Mouse (Mus musculus) heart, embryonic 16.5 days (tissue): ENCODE results near the gene Fkbp5. TPM values are rescaled to one million over a fixed set of nuclear protein-coding genes. Genes with fewer than 3 reads are reported as not detected.
A peak's percentile ranks its signal among the peaks of the same experiment; 100 is the strongest.
"Not testable (repeated sequence)": the region's sequence is repeated elsewhere in the genome, so short reads cannot be mapped to it uniquely, and the experiment has no call there.

Experiments used
- ATAC-seq: fragments of 200-750 bp; cut with Nextera tagmentation; replicated peaks from 2 replicates; pipeline ENCODE4 v1.8.0; 2017; ENCODE audit warnings: moderate number of reproducible peaks; ENCODE audit not compliant: insufficient read depth, low FRiP score; ENCODE audit errors: extremely low read depth
- H3K27ac ChIP-seq: fragments of 300-500 bp; sonication (generic); 2 replicates; pipeline ENCODE4 v1.5.1; 2014; ENCODE audit warnings: mild to moderate bottlenecking, low read length, control low read depth, moderate library complexity
- H3K27me3 ChIP-seq: fragments of 300-500 bp; sonication (generic); 2 replicates; pipeline ENCODE4 v1.6.1; 2014; ENCODE audit warnings: low read length, mixed read lengths; ENCODE audit not compliant: control insufficient read depth, insufficient read depth
- H3K36me3 ChIP-seq: fragments of 300-500 bp; sonication (generic); 2 replicates; pipeline ENCODE4 v1.6.1; 2014; ENCODE audit not compliant: control insufficient read depth, insufficient read depth
- H3K4me1 ChIP-seq: fragments of 300-500 bp; sonication (generic); 2 replicates; pipeline ENCODE4 v1.6.1; 2014; ENCODE audit warnings: low read length, mixed read lengths; ENCODE audit not compliant: control insufficient read depth, insufficient read depth
- H3K4me2 ChIP-seq: fragments of 300-500 bp; sonication (generic); 2 replicates; pipeline ENCODE4 v1.6.1; 2014; ENCODE audit warnings: low read depth, mild to moderate bottlenecking, control low read depth, low read length
- H3K4me3 ChIP-seq: fragments of 300-500 bp; sonication (generic); 2 replicates; pipeline ENCODE4 v1.5.1; 2014; ENCODE audit warnings: mild to moderate bottlenecking, control low read depth, low read length
- H3K9ac ChIP-seq: fragments of 300-500 bp; sonication (generic); 2 replicates; pipeline ENCODE4 v1.6.1; 2014; ENCODE audit warnings: low read length, control low read depth
- H3K9me3 ChIP-seq: fragments of 300-500 bp; sonication (generic); replicated peaks from 2 replicates; pipeline ENCODE4 v1.6.1; 2016; ENCODE audit warnings: low read length; ENCODE audit not compliant: control insufficient read depth
- WGBS: fragments of 180-500 bp; shearing (Covaris S2); extraction: QIAGEN DNeasy Blood & Tissue Kit; methylation state at CpG from one replicate; pipeline ENCODE4 v1.1.7; 2014; 5-methylcytosine and 5-hydroxymethylcytosine counted together
- polyA plus RNA-seq: library from polyadenylated mRNA; unstranded; fragments of >200 nt; fragmentation: Nextera tagmentation; extraction: Ambion mirVana; gene quantifications from 2 replicates; pipeline ENCODE4 v1.2.1, GENCODE M21; 2015

Fkbp5 gene
- polyA plus RNA-seq: 34.9 and 54.5 TPM in 2 replicates

DNA sequence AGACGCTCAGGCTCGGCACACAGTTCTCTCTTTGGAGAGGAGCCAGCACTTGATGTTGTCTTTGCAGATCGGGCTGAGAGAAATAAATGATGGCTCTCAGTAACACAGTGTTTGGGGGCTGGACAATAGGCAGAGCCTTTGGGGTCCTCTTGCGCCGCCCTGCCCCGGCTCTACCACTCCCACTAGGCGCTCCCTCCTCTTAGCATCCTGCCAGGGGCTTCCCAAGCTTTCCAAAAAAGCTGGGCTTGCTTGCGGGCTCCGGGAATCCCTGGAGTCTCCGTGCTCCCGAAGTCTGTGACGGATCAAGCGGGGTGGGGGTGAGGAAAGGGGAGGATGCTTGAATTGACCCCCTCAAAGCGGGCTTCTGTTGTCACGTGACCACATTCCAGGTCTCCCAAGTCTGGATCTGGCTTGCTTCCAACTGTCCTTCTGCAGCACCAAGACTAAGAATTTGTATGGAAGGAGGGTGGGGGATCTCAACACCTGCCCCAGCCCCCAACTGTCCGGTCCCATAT is at the start of gene Fkbp5:
Gene Fkbp5 (minus strand): TSS at position 87 of the 515 bp plus-strand sequence.
- Histone ChIP-seq H3K27me3 (peaks cover 13% of the 10 kb centered on the region), H3K4me1 (peaks cover 37% of the 10 kb centered on the region), H3K27ac (peak within 1 kb of the TSS; percentile 94), H3K36me3 (no peaks in the 10 kb centered on the region), H3K9ac (peak within 1 kb of the TSS; percentile 76), H3K9me3 (no peaks in the 10 kb centered on the region), H3K4me3 (peak within 1 kb of the TSS; percentile 57), H3K4me2 (peak within 1 kb of the TSS; percentile 91)
- ATAC-seq: peak; percentile 24
- 3% methylated on average over 16 of the region's 16 CpGs for WGBS

- ATAC-seq: no peak
- no peak overlapping the region for H3K4me3 ChIP-seq
- H3K36me3 ChIP-seq: no peaks in the 10 kb centered on the region
- H3K4me1 ChIP-seq: no peaks in the 10 kb centered on the region
- no peak overlapping the region for H3K4me2 ChIP-seq
- H3K9ac ChIP-seq: no peak overlapping the region
- no peak overlapping the region for H3K27ac ChIP-seq
- H3K9me3 ChIP-seq: no peaks in the 10 kb centered on the region
- no peaks in the 10 kb centered on the region for H3K27me3 ChIP-seq
These were observed 47.9 kb upstream of the Fkbp5 start for GRCm38 (mm10) chr17:28565181-28565580.

- no peak overlapping the region for H3K27ac ChIP-seq
- ATAC-seq: no peak
- 60% methylated on average over 7 of the region's 7 CpGs for WGBS
- H3K9ac ChIP-seq: no peak overlapping the region
- no peak overlapping the region for H3K4me2 ChIP-seq
- H3K27me3 ChIP-seq: no peaks in the 10 kb centered on the region
- H3K4me3 ChIP-seq: no peak overlapping the region
- peaks cover under 1% of the 10 kb centered on the region; the same call in 1 of the 2 replicates for H3K4me1 ChIP-seq
- H3K9me3 ChIP-seq: no peaks in the 10 kb centered on the region
- no peaks in the 10 kb centered on the region for H3K36me3 ChIP-seq
These were observed 44.3 kb upstream of the Fkbp5 start for GRCm38 (mm10) chr17:28561613-28562012.

- Histone ChIP-seq H3K4me3 (no peak within 1 kb of the TSS), H3K36me3 (no peaks in the 10 kb centered on the region), H3K9ac (no peak within 1 kb of the TSS), H3K4me2 (no peak within 1 kb of the TSS), H3K9me3 (no peaks in the 10 kb centered on the region), H3K27me3 (no peaks in the 10 kb centered on the region), H3K4me1 (peaks cover 3% of the 10 kb centered on the region; the same call in 1 of the 2 replicates), H3K27ac (no peak within 1 kb of the TSS)
- WGBS: 68% methylated on average over 4 of the region's 4 CpGs
- ATAC-seq: no peak
These were observed 43.3 kb upstream of the Fkbp5 start, which contains the start of gene Clps for GRCm38 (mm10) chr17:28560598-28560997. TSS of gene Clps (minus strand) at chr17:28560766.

- Histone ChIP-seq H3K4me2 (no peak overlapping the region), H3K27ac (no peak overlapping the region), H3K36me3 (no peaks in the 10 kb centered on the region), H3K9me3 (no peaks in the 10 kb centered on the region), H3K27me3 (no peaks in the 10 kb centered on the region), H3K9ac (no peak overlapping the region), H3K4me1 (peaks cover 3% of the 10 kb centered on the region; the same call in 1 of the 2 replicates), H3K4me3 (no peak overlapping the region)
- no peak for ATAC-seq
- 69% methylated on average over 6 of the region's 6 CpGs for WGBS
These were observed 40.4 kb upstream of the Fkbp5 start for GRCm38 (mm10) chr17:28557772-28558171.

DNA sequence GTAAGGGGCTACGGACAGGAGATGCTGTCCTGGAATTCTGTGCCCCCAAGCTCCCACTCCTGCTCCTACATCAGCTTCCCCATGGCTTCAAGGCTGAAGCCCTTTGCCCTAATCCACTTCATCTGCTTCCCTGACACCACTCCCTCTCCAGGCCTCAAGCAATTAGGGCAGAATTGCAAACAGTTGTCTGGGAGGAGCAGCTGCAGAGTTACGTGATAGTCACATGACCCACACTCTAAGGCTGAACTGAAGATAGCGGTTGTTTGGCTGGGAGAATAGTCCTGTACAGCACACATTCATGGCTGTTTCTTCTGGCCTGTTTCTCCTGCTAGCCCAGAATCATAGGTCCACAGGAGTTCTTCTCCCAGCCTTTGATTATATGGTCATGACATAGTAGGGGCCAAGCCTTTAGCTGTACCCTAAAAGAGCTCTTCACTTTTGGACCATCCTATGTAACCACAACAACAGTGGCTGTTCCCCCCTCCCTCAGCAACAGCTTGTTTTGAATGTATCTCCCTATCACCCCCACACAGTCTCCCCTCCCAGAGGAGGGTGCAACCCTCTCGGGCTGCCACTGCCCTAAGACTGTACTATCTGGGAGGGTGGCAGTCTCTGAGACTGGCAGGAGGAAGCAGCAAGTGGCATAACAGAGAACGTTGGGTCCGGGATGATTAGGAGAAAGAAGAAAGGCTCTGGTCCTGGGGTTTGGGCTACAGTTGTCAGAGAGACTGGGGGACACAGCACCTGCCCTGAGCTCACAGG is 39.5 kb upstream of the Fkbp5 start:
- H3K27me3 ChIP-seq: no peaks in the 10 kb centered on the region
- no peaks in the 10 kb centered on the region for H3K36me3 ChIP-seq
- ATAC-seq: no peak
- H3K9ac ChIP-seq: no peak overlapping the region
- H3K4me2 ChIP-seq: no peak overlapping the region
- H3K4me1 ChIP-seq: peaks cover 3% of the 10 kb centered on the region; the same call in 1 of the 2 replicates
- 44% methylated on average over 6 of the region's 6 CpGs for WGBS
- H3K9me3 ChIP-seq: no peaks in the 10 kb centered on the region
- no peak overlapping the region for H3K4me3 ChIP-seq
- H3K27ac ChIP-seq: no peak overlapping the region

DNA sequence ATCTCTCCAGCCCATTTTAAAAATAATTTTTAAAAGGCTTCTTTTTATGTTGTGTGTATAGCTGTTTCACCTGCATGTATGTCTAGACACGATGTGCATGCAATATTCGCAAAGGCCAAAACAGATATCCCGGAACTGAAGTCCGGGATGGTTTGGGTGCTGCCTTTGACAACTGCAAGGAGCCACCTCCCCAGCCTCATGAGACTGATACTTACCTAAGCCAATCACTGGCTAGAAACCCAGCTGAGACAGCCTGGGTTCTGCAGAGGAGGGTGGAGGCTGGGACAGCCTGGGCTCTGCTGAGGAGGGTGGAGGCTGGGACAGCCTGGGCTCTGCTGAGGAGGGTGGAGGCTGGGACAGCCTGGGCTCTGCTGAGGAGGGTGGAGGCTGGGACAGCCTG is 36.7 kb upstream of the Fkbp5 start:
- H3K4me3 ChIP-seq, H3K9me3 ChIP-seq, ATAC-seq, H3K36me3 ChIP-seq, H3K27ac ChIP-seq, H3K4me1 ChIP-seq, H3K4me2 ChIP-seq, H3K9ac ChIP-seq, H3K27me3 ChIP-seq: not testable (repeated sequence)
- 90% methylated on average over 4 of the region's 4 CpGs for WGBS

- 9% methylated on average over 14 of the region's 14 CpGs for WGBS
- Histone ChIP-seq H3K36me3 (no peaks in the 10 kb centered on the region), H3K4me2 (no peak overlapping the region), H3K4me1 (peaks cover 3% of the 10 kb centered on the region; the same call in 1 of the 2 replicates), H3K9me3 (no peaks in the 10 kb centered on the region), H3K27me3 (no peaks in the 10 kb centered on the region), H3K9ac (no peak overlapping the region), H3K4me3 (no peak overlapping the region), H3K27ac (no peak overlapping the region)
- peak; percentile 57; the same call in 1 of the 2 replicates for ATAC-seq
These were observed 35.9 kb upstream of the Fkbp5 start for GRCm38 (mm10) chr17:28553040-28553793.

GRCm38 (mm10) chr17:28549111-28549510 is 31.8 kb upstream of the Fkbp5 start, which contains the start of gene Clpsl2:
TSS of gene Clpsl2 (plus strand) at chr17:28549411.
- WGBS: 71% methylated on average over 14 of the region's 14 CpGs

More at GRCm38 (mm10) chr17:28549111-28549510, 31.8 kb upstream of the Fkbp5 start, which contains the start of gene Clpsl2:
- Histone ChIP-seq H3K9me3 (no peaks in the 10 kb centered on the region), H3K27me3 (no peaks in the 10 kb centered on the region), H3K9ac (no peak within 1 kb of the TSS), H3K4me2 (no peak within 1 kb of the TSS), H3K36me3 (no peaks in the 10 kb centered on the region), H3K4me3 (no peak within 1 kb of the TSS), H3K4me1 (no peaks in the 10 kb centered on the region), H3K27ac (no peak within 1 kb of the TSS)
- ATAC-seq: no peak
